Mouse (Mus musculus) testis, adult 2 months (tissue): ENCODE measurements at regions not wholly inside any gene's neighbourhood (a gene's known extent, or its start where the extent isn't known, plus 50 kb on each side); places are given as distances from the start of the nearest gene placed in this dataset.

Source experiments
- H3K27ac ChIP-seq: fragments of 200-500 bp; 2 replicates; pipeline ENCODE4 v1.5.1; 2012; ENCODE audit warnings: low read depth, low read length; ENCODE audit not compliant: control insufficient read depth, insufficient read depth
- H3K27me3 ChIP-seq: fragments of 200-500 bp; 2 replicates; pipeline ENCODE4 v1.6.1; 2012; ENCODE audit warnings: mild to moderate bottlenecking, low read length, moderate library complexity; ENCODE audit not compliant: control insufficient read depth, insufficient read depth
- H3K36me3 ChIP-seq: fragments of 200-500 bp; 2 replicates; pipeline ENCODE4 v1.6.1; 2012; ENCODE audit warnings: mild to moderate bottlenecking, low read length; ENCODE audit not compliant: control insufficient read depth, insufficient read depth
- H3K4me1 ChIP-seq: fragments of 200-500 bp; 2 replicates; pipeline ENCODE4 v1.6.1; 2012; ENCODE audit warnings: low read length; ENCODE audit not compliant: control insufficient read depth, insufficient read depth
- H3K4me3 ChIP-seq: fragments of 200-500 bp; 2 replicates; pipeline ENCODE4 v1.5.1; 2012; ENCODE audit warnings: low read depth, mild to moderate bottlenecking, low read length, moderate library complexity, mixed read lengths; ENCODE audit not compliant: control insufficient read depth
- CTCF ChIP-seq: fragments of 200-500 bp; IDR thresholded peaks from 2 replicates; pipeline ENCODE4 v1.5.1; 2012; ENCODE audit warnings: low read depth, mild to moderate bottlenecking, inconsistent platforms, low read length, moderate library complexity; ENCODE audit not compliant: control insufficient read depth, insufficient read depth, insufficient replicate concordance
- POLR2A ChIP-seq: fragments of 200-500 bp; IDR thresholded peaks from 2 replicates; pipeline ENCODE4 v1.6.1; 2012; ENCODE audit warnings: low read depth, mild to moderate bottlenecking, inconsistent platforms, low read length, moderate library complexity; ENCODE audit not compliant: control insufficient read depth

DNA sequence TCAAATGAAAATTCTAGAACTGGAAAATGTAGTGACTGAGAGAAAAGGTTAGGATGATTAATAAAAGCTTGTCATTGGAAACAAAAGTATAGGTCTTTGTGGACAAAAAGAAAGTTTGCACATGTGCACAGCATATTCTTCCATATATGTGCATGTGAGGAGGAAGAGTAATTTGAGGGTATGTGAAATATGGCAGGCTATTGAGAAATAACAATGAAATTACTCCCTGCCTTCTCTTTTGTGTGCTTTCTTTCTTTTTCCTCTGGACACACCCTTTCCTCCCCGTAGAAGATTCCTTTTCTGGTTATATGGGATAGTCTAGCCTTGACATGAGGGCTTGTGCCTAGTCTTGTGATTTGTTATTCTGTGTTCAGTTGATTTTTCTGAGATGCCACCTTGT lies 301.9 kb downstream of the Ptprc start:
- Histone ChIP-seq H3K36me3 (no peaks in the 10 kb centered on the region), H3K27ac (no peak overlapping the region), H3K27me3 (no peaks in the 10 kb centered on the region), H3K4me3 (no peak overlapping the region), H3K4me1 (no peaks in the 10 kb centered on the region)
- TF ChIP-seq POLR2A (no peak), CTCF (no peak)

DNA sequence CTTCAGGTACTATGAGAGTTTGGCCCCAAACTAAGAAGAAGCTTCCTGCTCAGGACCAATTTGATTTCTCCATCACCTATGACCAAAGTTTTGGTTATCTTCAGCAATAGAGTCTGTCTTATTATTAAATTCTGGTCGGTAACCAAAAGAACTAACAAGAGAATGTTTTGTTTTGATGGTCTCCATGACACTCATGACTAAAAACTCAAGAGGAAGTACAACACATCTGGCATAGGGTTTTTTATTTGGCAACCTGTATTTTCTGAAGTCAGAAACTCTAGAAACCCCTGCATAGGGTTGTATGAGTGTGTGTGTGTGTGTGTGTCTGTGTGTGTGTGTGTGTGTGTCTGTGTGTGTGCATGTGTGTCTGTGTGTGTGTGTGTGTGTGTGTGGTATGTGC lies 310.5 kb downstream of the Ptprc start:
- H3K4me1 ChIP-seq: no peaks in the 10 kb centered on the region
- H3K36me3 ChIP-seq: no peaks in the 10 kb centered on the region
- no peak overlapping the region for H3K27ac ChIP-seq
- no peak overlapping the region for H3K4me3 ChIP-seq
- no peaks in the 10 kb centered on the region for H3K27me3 ChIP-seq
- TF ChIP-seq POLR2A (no peak), CTCF (no peak)

DNA sequence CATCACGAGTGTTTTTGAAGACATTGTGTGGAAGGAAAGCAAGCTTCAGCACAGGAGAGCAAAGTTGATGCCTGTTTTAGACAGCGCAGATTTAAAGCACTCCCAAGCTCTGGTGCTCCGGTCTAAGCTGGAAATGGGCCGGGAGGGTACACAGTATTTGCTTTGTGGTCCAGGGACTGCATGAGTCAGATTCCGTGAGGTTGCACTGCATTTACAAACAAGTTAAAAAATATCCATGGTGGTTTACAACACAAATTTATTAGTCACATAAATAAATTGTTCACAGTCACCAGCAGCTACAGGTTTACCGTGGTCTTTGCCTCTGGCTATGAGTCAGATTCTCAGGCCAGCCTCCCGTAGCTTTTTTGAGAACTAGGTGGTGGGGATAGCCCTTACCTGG lies 312.0 kb downstream of the Ptprc start:
- no peak overlapping the region for H3K4me3 ChIP-seq
- no peaks in the 10 kb centered on the region for H3K4me1 ChIP-seq
- H3K27me3 ChIP-seq: no peaks in the 10 kb centered on the region
- H3K36me3 ChIP-seq: no peaks in the 10 kb centered on the region
- no peak for TF ChIP-seq CTCF
- no peak overlapping the region for H3K27ac ChIP-seq

DNA sequence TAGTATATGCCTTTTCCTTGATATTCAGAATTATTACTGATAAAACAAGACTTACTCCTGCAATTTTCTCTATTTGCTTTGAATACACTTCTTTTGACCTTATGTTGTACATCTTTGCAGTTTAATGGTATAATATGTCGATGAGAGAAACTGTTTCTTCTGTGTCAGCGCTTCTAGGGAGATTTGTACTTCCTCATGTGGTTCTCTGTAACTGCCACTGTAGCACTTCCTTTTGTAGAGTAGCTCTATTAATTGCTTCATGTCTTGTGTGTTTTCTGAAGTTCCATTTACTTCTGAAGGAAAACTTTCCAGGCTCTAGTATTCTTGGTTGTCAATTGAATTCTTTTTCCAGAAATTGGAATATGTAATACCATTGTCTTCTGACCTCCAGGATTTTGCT lies 323.2 kb downstream of the Ptprc start:
- TF ChIP-seq POLR2A (no peak), CTCF (no peak)
- Histone ChIP-seq H3K27ac (no peak overlapping the region), H3K27me3 (no peaks in the 10 kb centered on the region), H3K4me3 (no peak overlapping the region), H3K4me1 (no peaks in the 10 kb centered on the region), H3K36me3 (no peaks in the 10 kb centered on the region)

DNA sequence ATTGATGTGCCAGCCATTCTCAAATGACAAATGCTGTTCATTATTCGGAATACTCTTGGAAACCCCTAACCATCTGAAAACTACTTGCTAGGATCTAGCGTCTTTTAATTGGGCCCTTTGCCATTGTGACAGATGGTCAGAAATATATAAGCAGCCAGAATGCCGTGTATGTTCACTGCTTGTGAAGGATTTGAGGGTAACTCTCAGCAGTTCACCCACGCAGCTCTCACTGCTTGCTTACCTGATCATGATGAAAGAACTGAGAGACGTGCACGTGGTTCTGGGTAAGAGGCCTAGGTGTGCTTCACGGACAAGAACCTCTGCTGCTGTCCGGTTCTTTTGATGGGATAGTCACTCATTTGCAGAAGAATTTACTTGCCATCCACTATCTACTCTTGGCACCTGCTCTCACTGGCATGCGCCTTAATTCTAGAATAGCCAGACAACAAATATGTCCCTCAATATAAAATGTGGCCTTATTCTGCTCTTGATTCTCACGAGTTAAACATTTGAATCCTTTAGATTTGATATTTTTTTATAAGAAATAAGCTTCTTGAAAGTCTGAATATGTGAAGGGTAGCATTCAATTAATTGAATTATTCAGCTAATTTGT lies 328.1 kb downstream of the Ptprc start:
- TF ChIP-seq CTCF (no peak), POLR2A (no peak)
- no peaks in the 10 kb centered on the region for H3K27me3 ChIP-seq
- no peaks in the 10 kb centered on the region for H3K36me3 ChIP-seq
- H3K4me1 ChIP-seq: no peaks in the 10 kb centered on the region
- no peak overlapping the region for H3K4me3 ChIP-seq
- no peak overlapping the region for H3K27ac ChIP-seq

DNA sequence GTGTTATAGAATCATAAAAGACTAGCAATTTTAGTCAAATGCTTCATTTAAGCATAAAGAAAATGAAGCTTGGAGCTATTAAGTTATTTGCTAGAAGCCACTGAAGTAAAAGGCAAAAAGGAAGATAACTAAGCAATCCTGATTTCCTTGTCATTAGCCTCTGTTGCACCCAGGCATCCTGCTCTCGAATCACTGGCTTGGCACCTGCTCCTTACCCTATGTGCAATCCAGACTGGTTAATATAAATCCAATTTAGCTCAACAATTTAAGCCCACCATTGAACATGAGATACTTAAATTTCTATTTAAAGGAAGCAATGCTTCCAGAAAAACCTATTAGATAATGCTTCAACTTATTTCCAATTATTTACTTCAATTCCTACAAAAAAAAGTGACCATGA lies 328.7 kb downstream of the Ptprc start:
- Histone ChIP-seq H3K27me3 (no peaks in the 10 kb centered on the region), H3K36me3 (no peaks in the 10 kb centered on the region), H3K27ac (no peak overlapping the region), H3K4me3 (no peak overlapping the region), H3K4me1 (no peaks in the 10 kb centered on the region)
- no peak for TF ChIP-seq CTCF

DNA sequence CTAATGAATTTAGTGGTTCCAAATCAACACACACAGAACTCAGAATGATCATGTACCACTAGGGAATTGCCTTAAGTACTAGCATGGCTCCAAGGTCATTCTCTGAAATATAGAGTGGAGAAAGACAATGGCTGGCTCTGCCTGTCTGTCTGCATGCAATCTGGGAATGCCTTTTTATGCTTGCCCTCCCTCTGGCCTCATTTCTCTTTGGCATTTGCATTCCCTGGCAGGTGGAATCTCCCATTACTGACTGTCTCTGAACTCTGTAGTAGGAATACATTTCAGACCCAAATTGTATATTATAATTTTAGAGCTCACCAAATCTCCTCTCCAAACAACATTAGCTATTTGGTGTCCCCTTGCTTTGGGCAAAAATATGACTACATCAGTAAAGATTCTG lies 335.0 kb downstream of the Ptprc start:
- Histone ChIP-seq H3K27ac (no peak overlapping the region), H3K27me3 (no peaks in the 10 kb centered on the region), H3K36me3 (no peaks in the 10 kb centered on the region), H3K4me3 (no peak overlapping the region), H3K4me1 (no peaks in the 10 kb centered on the region)
- TF ChIP-seq POLR2A: no peak
- TF ChIP-seq CTCF: no peak

DNA sequence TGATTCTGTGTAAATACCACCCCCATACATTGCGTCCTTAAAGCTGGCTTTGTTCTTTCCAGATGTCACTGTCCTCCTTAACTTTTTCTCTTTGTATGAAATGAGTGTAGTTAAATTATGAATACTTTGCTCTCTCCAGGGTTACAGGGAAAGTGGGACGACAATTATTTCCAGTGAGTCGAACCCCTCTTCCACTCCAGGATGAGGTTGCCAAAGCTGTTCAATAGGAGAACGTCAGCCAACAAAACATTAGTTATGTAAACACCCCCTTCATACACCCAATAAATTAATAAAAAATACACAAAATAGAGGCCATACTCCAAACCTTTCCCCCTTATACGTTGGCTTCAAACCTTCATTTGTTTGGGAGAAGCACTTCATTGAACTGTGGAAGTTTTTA lies 335.8 kb downstream of the Ptprc start:
- no peaks in the 10 kb centered on the region for H3K27me3 ChIP-seq
- H3K36me3 ChIP-seq: no peaks in the 10 kb centered on the region
- H3K4me3 ChIP-seq: no peak overlapping the region
- TF ChIP-seq CTCF: no peak
- TF ChIP-seq POLR2A: no peak
- no peak overlapping the region for H3K27ac ChIP-seq
- H3K4me1 ChIP-seq: no peaks in the 10 kb centered on the region
